Mouse (Mus musculus) forebrain, embryonic 14.5 days (tissue): Measurements from ENCODE around the gene Etfa. TPM values are rescaled to one million over a fixed set of nuclear protein-coding genes. Genes with fewer than 3 reads are reported as not detected.

Experiments used
- ATAC-seq: fragments of 200-750 bp; cut with Nextera tagmentation; 2 replicates; pipeline ENCODE4 v1.8.0; 2017; ENCODE audit warnings: mild to moderate bottlenecking, moderate library complexity
- DNase-seq: peaks from one replicate; pipeline ENCODE4 v3.0.0-alpha.2; 2015; ENCODE audit warnings: low spot score
- H3K27ac ChIP-seq: fragments of 300-500 bp; sonication (generic); 2 replicates; pipeline ENCODE4 v1.5.1; 2014; ENCODE audit warnings: low read depth, mild to moderate bottlenecking, control low read depth, low read length, moderate library complexity
- H3K27me3 ChIP-seq: fragments of 300-500 bp; sonication (generic); replicated peaks from 2 replicates; pipeline ENCODE4 v1.6.1; 2014; ENCODE audit warnings: low read length, control low read depth, mixed read lengths; ENCODE audit not compliant: control insufficient read depth, insufficient read depth
- H3K36me3 ChIP-seq: fragments of 300-500 bp; sonication (generic); 2 replicates; pipeline ENCODE4 v1.6.1; 2014; ENCODE audit warnings: low read length, control low read depth; ENCODE audit not compliant: control insufficient read depth, insufficient read depth
- H3K4me1 ChIP-seq: fragments of 300-500 bp; sonication (generic); 2 replicates; pipeline ENCODE4 v1.6.1; 2014; ENCODE audit warnings: antibody characterized with exemption, low read length, control low read depth; ENCODE audit not compliant: control insufficient read depth, insufficient read depth
- H3K4me2 ChIP-seq: fragments of 300-500 bp; sonication (generic); 2 replicates; pipeline ENCODE4 v1.6.1; 2014; ENCODE audit warnings: mild to moderate bottlenecking, control low read depth, low read length
- H3K4me3 ChIP-seq: fragments of 300-500 bp; sonication (generic); 2 replicates; pipeline ENCODE4 v1.5.1; 2014; ENCODE audit warnings: low read depth, low read length, control low read depth
- H3K9ac ChIP-seq: fragments of 300-500 bp; sonication (generic); 2 replicates; pipeline ENCODE4 v1.6.1; 2014; ENCODE audit warnings: mild to moderate bottlenecking, low read length, control low read depth, moderate library complexity
- H3K9me3 ChIP-seq: fragments of 300-500 bp; sonication (generic); replicated peaks from 2 replicates; pipeline ENCODE4 v1.6.1; 2016; ENCODE audit warnings: low read length, control low read depth, mixed read lengths; ENCODE audit not compliant: control insufficient read depth
- WGBS: fragments of 180-500 bp; shearing (Covaris S2); extraction: QIAGEN DNeasy Blood & Tissue Kit; methylation state at CpG from one replicate; pipeline ENCODE4 v1.1.7; 2014; 5-methylcytosine and 5-hydroxymethylcytosine counted together
- polyA plus RNA-seq: library from polyadenylated mRNA; unstranded; fragments of >200 nt; fragmentation: Nextera tagmentation; extraction: Ambion mirVana; gene quantifications from 2 replicates; pipeline ENCODE4 v1.2.1, GENCODE M21; 2014

Gene Etfa
- polyA plus RNA-seq, 1 experiment from 2014 or later = 111 TPM

DNA sequence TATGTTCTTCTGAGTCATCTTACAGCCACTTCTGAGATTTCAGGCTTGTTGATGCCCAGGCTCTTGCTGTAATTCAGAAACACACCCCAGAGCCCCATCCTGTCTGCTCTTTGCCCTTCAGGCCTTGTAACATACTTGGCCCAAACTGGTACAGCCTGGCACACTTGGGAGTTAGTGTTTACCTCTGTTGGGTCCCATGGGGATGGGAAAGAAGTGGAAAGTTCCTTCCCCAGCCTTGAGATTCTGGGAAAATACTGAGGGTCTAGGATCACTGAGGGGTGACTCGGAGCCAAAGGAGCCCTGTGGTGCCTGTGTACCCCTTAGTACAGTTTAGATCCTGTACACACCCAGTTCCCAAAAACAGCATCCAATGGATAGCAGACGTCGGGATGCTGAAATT is 90.3 kb downstream of the Etfa start:
- ATAC-seq = no peak
- Histone ChIP-seq H3K4me3 (no peak overlapping the region), H3K27ac (no peak overlapping the region), H3K9me3 (0 out of 2 replicates have a peak, but pooled peaks cover 5% of the 10 kb centered on the region), H3K4me2 (no peak overlapping the region), H3K27me3 (no peaks in the 10 kb centered on the region), H3K4me1 (no peaks in the 10 kb centered on the region), H3K36me3 (no peaks in the 10 kb centered on the region), H3K9ac (no peak overlapping the region)
- 91% methylated on average over 3 of the region's 3 CpGs for WGBS
- DNase-seq = no peak

DNA sequence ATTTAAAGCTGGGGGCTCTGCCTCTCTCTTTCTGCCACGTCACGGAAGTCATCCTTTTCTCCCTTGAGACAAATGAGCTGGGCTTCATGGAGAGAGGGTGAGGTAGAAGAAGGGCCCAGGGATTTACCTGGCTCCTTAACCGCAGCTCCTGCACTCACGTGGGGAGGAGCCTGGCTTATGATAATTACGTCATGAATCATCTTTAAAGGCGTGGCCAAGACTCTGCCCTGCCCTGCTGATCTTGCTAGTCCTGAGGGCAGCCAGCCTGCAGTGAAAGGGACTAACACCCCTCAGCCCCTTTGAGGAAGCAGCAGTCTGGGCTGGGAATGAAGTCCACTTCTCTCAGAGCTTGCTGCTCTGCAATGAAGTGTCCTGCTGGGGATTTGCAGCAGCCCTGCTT is 100.9 kb downstream of the Etfa start:
- DNase-seq (no peak), ATAC-seq (no peak)
- no peak overlapping the region for H3K4me2 ChIP-seq
- H3K36me3 ChIP-seq = no peaks in the 10 kb centered on the region
- no peak overlapping the region for H3K4me3 ChIP-seq
- 35% methylated on average over 6 of the region's 6 CpGs for WGBS
- no peak overlapping the region for H3K9ac ChIP-seq
- no peaks in the 10 kb centered on the region for H3K9me3 ChIP-seq
- no peak overlapping the region for H3K27ac ChIP-seq
- 0 out of 2 replicates have a peak, but pooled peaks cover 2% of the 10 kb centered on the region for H3K4me1 ChIP-seq
- H3K27me3 ChIP-seq = no peaks in the 10 kb centered on the region

DNA sequence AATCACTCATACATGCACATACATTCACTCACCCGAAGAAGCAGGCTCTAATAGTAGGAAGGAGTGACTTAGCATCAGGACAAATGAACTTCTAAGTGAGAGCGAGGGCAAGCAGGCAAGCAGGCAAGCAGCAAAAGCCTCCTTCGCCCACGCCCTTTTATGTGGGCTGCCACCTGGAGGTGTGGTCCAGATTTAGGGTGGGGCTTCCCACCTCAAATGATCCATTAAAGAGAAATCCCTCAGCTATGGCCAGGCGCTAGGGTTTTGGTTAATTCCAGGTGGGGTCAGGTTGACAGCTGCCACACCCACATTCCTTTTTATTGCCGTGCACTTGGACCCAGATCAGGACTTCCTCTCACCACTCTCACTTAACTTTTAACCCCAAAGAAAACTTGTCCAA is 101.6 kb downstream of the Etfa start:
- no peak for DNase-seq
- Histone ChIP-seq H3K27ac (no peak overlapping the region), H3K27me3 (no peaks in the 10 kb centered on the region), H3K4me2 (no peak overlapping the region), H3K9me3 (no peaks in the 10 kb centered on the region), H3K9ac (no peak overlapping the region), H3K4me1 (0 out of 2 replicates have a peak, but pooled peaks cover 2% of the 10 kb centered on the region), H3K36me3 (no peaks in the 10 kb centered on the region), H3K4me3 (no peak overlapping the region)
- ATAC-seq = no peak
- 72% methylated on average over 6 of the region's 6 CpGs for WGBS

DNA sequence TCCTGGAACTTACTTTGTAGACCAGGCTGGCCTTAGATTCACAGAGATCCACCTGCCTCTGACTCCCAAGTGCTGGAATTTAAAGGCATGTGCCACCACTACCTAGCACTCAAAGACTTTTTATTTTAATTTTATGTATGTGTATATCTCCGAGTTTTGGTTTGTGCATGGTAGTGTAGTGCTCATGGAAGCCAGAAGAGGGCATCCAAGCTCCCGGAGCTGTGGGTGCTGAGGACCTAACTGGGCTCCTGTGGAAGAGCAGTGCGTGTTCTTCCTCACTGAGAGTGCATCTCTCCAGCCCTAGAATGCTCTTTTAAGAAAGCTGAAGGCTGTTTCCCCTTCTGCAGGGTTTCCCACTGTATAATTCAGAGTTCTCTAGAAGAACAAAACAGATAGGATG is 102.2 kb downstream of the Etfa start:
- no peak overlapping the region for H3K4me3 ChIP-seq
- ATAC-seq (no peak), DNase-seq (no peak)
- 43% methylated on average over 3 of the region's 3 CpGs for WGBS
- H3K27me3 ChIP-seq = no peaks in the 10 kb centered on the region
- H3K4me2 ChIP-seq = no peak overlapping the region
- H3K9ac ChIP-seq = no peak overlapping the region
- no peaks in the 10 kb centered on the region for H3K36me3 ChIP-seq
- no peak overlapping the region for H3K27ac ChIP-seq
- H3K4me1 ChIP-seq = 0 out of 2 replicates have a peak, but pooled peaks cover 2% of the 10 kb centered on the region
- H3K9me3 ChIP-seq = no peaks in the 10 kb centered on the region

DNA sequence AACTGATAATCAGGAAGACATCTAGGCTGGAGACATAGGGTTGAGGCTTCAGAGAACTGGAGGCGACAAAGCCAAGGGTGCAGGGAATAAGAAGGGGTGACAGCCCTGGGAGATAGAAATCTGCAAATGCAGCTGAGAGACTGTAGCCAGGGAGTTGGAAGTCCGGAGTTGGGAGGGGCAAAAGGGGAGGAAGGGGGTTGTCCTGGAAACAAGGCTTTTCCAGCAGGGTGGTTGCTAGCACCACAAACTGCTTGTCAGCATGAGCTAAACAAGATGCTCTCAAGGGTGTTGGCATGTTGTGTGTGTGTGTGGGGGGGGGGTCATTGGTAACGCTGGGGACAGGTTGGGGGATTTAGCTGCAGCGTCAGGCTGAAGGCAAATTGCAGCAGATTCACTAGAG is 103.2 kb downstream of the Etfa start:
- ATAC-seq = no peak
- WGBS = 49% methylated on average over 4 of the region's 4 CpGs
- Histone ChIP-seq H3K27ac (no peak overlapping the region), H3K4me2 (no peak overlapping the region), H3K4me1 (0 out of 2 replicates have a peak, but pooled peaks cover 2% of the 10 kb centered on the region), H3K4me3 (no peak overlapping the region), H3K36me3 (no peaks in the 10 kb centered on the region), H3K9me3 (no peaks in the 10 kb centered on the region), H3K9ac (no peak overlapping the region), H3K27me3 (no peaks in the 10 kb centered on the region)
- DNase-seq = peak; percentile 16

DNA sequence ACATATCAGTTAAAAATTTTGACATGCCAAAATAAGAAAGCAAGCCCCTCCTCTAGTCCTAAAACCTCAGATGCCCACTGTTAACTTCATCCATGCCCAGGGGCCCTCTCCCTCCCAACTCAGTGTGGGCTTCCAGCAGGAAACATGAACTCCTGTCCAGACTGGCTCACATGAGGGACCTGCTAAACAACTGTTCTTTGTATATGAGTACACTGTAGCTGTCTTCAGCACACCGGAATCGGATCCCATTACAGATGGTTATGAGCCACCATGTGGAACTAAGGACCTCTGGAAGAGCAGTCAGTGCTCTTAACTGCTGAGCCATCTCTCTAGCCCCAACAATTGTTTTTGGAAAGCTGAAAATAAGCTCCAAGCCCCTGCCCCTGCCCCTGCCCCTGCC is 105.3 kb downstream of the Etfa start:
- Histone ChIP-seq H3K9ac (no peak overlapping the region), H3K4me3 (no peak overlapping the region), H3K4me1 (0 out of 2 replicates have a peak, but pooled peaks cover 2% of the 10 kb centered on the region), H3K27ac (no peak overlapping the region), H3K36me3 (no peaks in the 10 kb centered on the region), H3K4me2 (no peak overlapping the region), H3K27me3 (no peaks in the 10 kb centered on the region), H3K9me3 (no peaks in the 10 kb centered on the region)
- WGBS = 88% methylated on average over 2 of the region's 2 CpGs
- no peak for ATAC-seq
- no peak for DNase-seq

DNA sequence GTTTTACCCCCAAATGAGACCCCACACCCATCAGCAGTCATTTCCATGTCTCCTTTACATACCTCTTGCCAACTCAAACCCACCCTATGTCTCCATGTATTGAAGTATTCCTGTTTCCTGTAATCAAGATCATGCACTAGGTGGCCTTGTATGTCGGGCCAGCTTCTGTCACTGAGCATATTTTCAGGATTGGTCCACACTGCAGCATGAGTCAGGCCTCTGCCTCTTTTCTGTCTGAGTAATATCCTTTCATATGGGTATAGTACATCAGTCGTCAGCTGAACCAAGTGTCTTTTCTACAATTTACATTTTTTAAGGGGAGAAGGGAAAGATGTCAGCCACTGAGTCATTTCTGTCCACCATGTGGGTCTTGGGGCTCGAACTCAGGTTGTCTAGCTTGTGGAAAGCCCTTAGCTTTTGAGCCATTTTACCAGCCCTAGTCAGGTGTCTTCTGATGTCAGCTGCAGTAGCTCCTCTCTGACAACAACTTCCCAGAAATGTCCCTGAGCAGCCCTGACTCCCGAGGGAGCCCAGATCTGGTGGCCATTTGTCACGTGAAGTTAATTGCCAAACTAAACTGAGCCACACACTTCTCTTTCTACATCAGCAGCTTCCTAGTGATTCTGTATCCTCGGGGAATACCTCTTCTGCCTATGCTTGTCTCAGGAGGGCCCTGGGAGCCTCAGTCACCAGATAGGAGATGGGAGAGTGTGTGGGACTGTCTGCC is 106.9 kb downstream of the Etfa start:
- no peaks in the 10 kb centered on the region for H3K27me3 ChIP-seq
- H3K36me3 ChIP-seq = no peaks in the 10 kb centered on the region
- DNase-seq (no peak), ATAC-seq (no peak)
- 78% methylated on average over 6 of the region's 6 CpGs for WGBS
- H3K4me3 ChIP-seq = no peak overlapping the region
- no peak overlapping the region for H3K27ac ChIP-seq
- 0 out of 2 replicates have a peak, but pooled peaks cover 2% of the 10 kb centered on the region for H3K4me1 ChIP-seq
- no peak overlapping the region for H3K4me2 ChIP-seq
- no peak overlapping the region for H3K9ac ChIP-seq
- no peaks in the 10 kb centered on the region for H3K9me3 ChIP-seq

Other genes with a start within 250 kb of the Etfa start
- gene Nrg4, start 185.4 kb downstream of the Etfa start, polyA plus RNA-seq = 0.69 and 0.72 TPM in 2 replicates
- 0.90 and 0.94 TPM in 2 replicates for gene Tmem266, start 185.3 kb downstream of the Etfa start, polyA plus RNA-seq
- 0.11 TPM in 1 of 2 replicates, not detected in the other for gene Isl2, start 26.4 kb upstream of the Etfa start, polyA plus RNA-seq